Mouse (Mus musculus): ENCODE measurements around the gene Klf7.
A peak's percentile ranks its signal among the peaks of the same experiment; 100 is the strongest.

The Klf7 gene

GRCm38 (mm10) chr1:64105181-64105646 is 16.9 kb downstream of the Klf7 start:
- no peak for DNase-seq (ENCODE audit: low read depth in 1 of 2, low spot score in 2 of 2)

GRCm38 (mm10) chr1:64104665-64105064 is 17.4 kb downstream of the Klf7 start:
- no peak for DNase-seq (ENCODE audit: low read depth in 1 of 2, low spot score in 2 of 2)

GRCm38 (mm10) chr1:64101331-64101730 is 20.8 kb downstream of the Klf7 start:
- DNase-seq (ENCODE audit: low read depth in 1 of 2, low spot score in 2 of 2): no peak

- DNase-seq (ENCODE audit: low read depth in 1 of 2, low spot score in 2 of 2): no peak
Measured at GRCm38 (mm10) chr1:64098800-64099199, 23.3 kb downstream of the Klf7 start.

- DNase-seq (ENCODE audit: low read depth in 1 of 2, low spot score in 2 of 2): no peak
Measured at GRCm38 (mm10) chr1:64097640-64098287, 24.3 kb downstream of the Klf7 start.

- no peak for DNase-seq (ENCODE audit: low read depth in 1 of 2, low spot score in 2 of 2)
Measured at GRCm38 (mm10) chr1:64093018-64093417, 29.1 kb downstream of the Klf7 start.

GRCm38 (mm10) chr1:64091591-64091990 is 30.5 kb downstream of the Klf7 start:
- DNase-seq (ENCODE audit: low read depth in 1 of 2, low spot score in 2 of 2): no peak

- no peak for DNase-seq (ENCODE audit: low read depth in 1 of 2, low spot score in 2 of 2)
Measured at GRCm38 (mm10) chr1:64090566-64090965, 31.5 kb downstream of the Klf7 start.

GRCm38 (mm10) chr1:64089691-64090090 is 32.4 kb downstream of the Klf7 start:
- DNase-seq (ENCODE audit: low read depth in 1 of 2, low spot score in 2 of 2): no peak

- no peak for DNase-seq (ENCODE audit: low read depth in 1 of 2, low spot score in 2 of 2)
Measured at GRCm38 (mm10) chr1:64088604-64089320, 33.3 kb downstream of the Klf7 start.

- DNase-seq (ENCODE audit: low read depth in 1 of 2, low spot score in 2 of 2): no peak
Measured at GRCm38 (mm10) chr1:64087657-64088603, 34.2 kb downstream of the Klf7 start.

- DNase-seq (ENCODE audit: low read depth in 1 of 2, low spot score in 2 of 2): no peak
Measured at GRCm38 (mm10) chr1:64085875-64086274, 36.2 kb downstream of the Klf7 start.

GRCm38 (mm10) chr1:64085361-64085760 is 36.7 kb downstream of the Klf7 start:
- DNase-seq (ENCODE audit: low read depth in 1 of 2, low spot score in 2 of 2): no peak

GRCm38 (mm10) chr1:64084706-64085105 is 37.4 kb downstream of the Klf7 start:
- no peak for DNase-seq (ENCODE audit: low read depth in 1 of 2, low spot score in 2 of 2)

GRCm38 (mm10) chr1:64081791-64082190 is 40.3 kb downstream of the Klf7 start:
- DNase-seq (ENCODE audit: low read depth in 1 of 2, low spot score in 2 of 2): no peak

- no peak for DNase-seq (ENCODE audit: low read depth in 1 of 2, low spot score in 2 of 2)
Measured at GRCm38 (mm10) chr1:64081217-64081616, 40.9 kb downstream of the Klf7 start.

- DNase-seq (ENCODE audit: low read depth in 1 of 2, low spot score in 2 of 2): no peak
Measured at GRCm38 (mm10) chr1:64080263-64080662, 41.8 kb downstream of the Klf7 start.

GRCm38 (mm10) chr1:64078747-64079211 is 43.3 kb downstream of the Klf7 start:
- no peak for DNase-seq (ENCODE audit: low read depth in 1 of 2, low spot score in 2 of 2)

GRCm38 (mm10) chr1:64078011-64078746 is 43.9 kb downstream of the Klf7 start:
- DNase-seq (ENCODE audit: low read depth in 1 of 2, low spot score in 2 of 2): peak in 1 of 2 experiments; percentile 7

GRCm38 (mm10) chr1:64074051-64074450 is 48.0 kb downstream of the Klf7 start:
- no peak for DNase-seq (ENCODE audit: low read depth in 1 of 2, low spot score in 2 of 2)

- DNase-seq (ENCODE audit: low read depth in 1 of 2, low spot score in 2 of 2): no peak
Measured at GRCm38 (mm10) chr1:64070947-64071346, 51.1 kb downstream of the Klf7 start.

Measured in monocyte, adult 2 months (primary cell).